Mouse (Mus musculus) retina, postnatal 1 day (tissue): ENCODE data around the gene Nxpe4.
"Not testable (repeated sequence)": the region's sequence is repeated elsewhere in the genome, so short reads cannot be mapped to it uniquely, and the experiment has no call there.

ENCODE experiments used
- DNase-seq: peaks from one replicate; pipeline ENCODE4 v3.0.0-alpha.2; 2012

Nxpe4 gene

DNA sequence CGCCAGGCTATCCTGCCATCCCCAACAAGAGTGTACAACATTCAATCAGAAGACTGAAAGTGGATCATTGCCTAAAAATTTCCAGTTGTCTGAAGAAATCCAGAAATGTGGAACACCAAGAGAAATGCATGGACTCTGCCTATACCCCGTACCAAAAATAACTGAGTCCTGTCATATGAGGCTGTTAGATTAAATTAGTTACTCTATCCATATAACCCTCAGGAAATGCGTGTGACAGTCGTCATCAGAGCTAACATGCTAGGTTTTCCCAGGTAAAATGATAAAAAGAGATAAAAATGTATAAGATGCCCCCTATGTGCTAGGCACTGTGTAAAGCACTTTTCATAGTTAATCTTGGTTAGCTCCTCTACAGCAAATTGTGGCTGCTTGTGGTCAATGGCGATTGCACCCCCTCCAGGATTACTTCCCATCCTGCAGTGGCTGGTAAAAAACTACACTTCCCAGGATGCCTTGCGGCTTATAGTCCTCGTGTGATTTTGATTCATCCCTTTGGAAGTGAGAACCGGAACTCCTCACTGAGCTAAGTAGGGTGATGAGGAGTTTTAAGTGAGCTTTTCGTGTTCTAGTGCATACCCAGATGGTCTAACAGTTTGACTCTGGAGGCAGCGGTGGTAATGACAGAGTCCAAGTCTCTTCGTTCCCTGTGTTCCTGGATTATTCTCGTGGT is at the start of gene Nxpe4:
Nxpe4 (plus strand) TSS at position 519 of the 688 bp plus-strand sequence.
- peak; percentile 94 for DNase-seq

DNA sequence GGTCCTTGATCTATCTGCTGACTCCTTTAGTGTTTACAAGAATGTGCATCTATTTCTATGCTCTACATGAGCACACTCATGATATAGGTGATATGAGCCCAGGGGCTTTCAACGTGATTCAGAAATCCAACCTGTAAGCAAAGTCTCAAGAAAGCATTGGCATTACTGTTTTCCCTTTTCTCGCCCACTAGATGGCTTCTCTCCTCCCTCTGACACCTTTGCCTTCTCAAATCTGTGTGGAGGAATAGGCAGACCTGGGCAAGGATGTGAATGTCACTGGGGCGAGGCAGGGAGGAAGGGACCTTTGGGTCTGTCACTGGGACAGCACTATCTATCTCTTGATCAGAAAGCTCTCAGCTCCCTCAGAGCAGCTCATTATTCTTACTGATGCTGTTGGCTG is 35.0 kb upstream of the Nxpe4 start:
- DNase-seq, result no peak

- DNase-seq, result peak; percentile 24
Observed at GRCm38 (mm10) chr9:48137507-48137906, 24.3 kb upstream of the Nxpe4 start.

DNA sequence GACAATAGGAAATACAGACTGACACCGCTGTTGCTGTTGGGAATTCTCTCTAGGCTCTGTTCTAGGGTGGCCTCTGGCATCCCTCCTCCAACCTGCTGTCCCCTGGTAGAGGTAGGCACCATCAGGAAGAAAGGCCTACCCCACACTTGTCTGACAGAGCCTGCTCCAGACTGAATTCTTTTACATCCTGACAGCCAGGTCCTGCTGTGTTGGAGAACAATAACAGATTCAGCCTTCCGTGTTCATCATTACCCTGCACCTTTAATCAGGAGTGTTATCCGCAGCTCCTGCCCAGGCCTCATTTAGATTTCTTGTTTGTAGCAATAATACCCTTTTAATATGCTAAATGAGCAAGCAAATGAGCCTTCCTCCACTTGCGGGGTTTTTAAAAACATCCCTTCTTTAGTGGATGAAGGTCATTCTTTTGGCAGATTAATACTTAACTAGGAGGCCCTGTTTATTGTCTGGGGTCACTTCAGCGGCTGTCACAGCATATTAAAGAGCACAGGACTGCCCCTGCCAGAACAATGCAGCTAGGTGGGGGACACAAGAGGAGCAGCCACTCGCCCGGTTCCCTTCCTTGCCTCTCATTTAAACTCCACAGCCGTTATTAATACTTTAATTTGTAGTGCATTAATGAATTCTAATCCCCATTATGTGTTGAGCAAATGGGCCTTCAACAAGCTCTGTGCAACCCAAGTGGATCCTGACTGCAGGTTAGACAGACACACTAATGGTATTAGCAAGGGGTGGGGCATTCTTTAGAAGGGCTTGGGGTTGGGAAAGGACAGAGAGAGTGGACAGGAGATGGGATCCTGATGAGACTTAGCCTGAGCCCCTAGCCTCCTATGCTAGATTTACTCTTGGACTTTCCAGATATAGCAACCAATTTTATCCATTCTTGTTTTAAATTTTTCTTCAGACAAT is 21.1 kb upstream of the Nxpe4 start:
- DNase-seq, result peak; percentile 89

GRCm38 (mm10) chr9:48142646-48143045 is 19.2 kb upstream of the Nxpe4 start:
- no peak for DNase-seq

- DNase-seq, result peak; percentile 66
Observed at GRCm38 (mm10) chr9:48146761-48147160, 15.1 kb upstream of the Nxpe4 start.

DNA sequence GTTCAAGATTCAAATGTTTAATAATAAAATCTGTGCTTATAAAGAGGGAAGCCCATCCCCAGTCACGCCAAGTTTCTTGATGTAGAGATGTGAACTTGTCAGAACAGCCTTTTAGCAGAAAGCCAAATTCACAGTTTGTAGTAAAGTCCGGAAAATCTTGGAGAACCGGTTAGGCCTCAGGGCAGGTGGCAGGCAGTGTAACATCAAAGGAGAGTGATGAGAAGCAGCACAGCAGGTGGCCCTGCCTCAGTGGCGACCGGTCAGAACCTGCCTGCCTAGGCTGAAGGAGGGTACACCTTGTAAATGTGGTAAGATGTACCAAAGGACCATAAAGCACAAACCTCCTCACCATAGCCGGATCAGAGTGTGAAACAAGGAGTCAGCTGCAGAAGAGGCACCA is 4.7 kb downstream of the Nxpe4 start:
- DNase-seq, result not testable (repeated sequence)

GRCm38 (mm10) chr9:48176764-48177163 is 14.9 kb downstream of the Nxpe4 start:
- peak; percentile 19 for DNase-seq

- no peak for DNase-seq
Observed at GRCm38 (mm10) chr9:48181300-48181699, 19.5 kb downstream of the Nxpe4 start.

- DNase-seq, result peak; percentile 77
Observed at GRCm38 (mm10) chr9:48182718-48183414, 21.0 kb downstream of the Nxpe4 start.

DNA sequence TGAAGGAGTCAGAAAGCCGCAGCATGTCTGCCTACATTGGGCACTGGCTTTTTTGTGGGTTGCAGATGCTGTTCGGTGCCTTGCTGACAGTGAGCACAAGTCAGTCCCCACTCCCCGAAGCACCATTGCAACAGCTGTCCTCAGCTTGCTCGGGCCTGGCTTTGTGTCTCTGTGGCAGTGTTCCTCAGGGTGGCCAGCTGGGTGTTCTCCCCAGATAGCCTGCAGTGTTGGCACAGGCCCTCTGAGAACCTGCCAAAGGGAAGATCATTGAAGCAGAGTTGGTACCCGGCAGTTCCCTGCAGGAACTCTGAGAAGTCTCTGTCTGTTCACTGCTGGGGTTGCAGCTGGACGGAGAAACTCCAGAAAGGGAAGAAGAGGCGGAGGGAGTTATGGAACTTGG is 22.5 kb downstream of the Nxpe4 start:
- peak; percentile 8 for DNase-seq

- DNase-seq, result no peak
Observed at GRCm38 (mm10) chr9:48188854-48189253, 27.0 kb downstream of the Nxpe4 start.

DNA sequence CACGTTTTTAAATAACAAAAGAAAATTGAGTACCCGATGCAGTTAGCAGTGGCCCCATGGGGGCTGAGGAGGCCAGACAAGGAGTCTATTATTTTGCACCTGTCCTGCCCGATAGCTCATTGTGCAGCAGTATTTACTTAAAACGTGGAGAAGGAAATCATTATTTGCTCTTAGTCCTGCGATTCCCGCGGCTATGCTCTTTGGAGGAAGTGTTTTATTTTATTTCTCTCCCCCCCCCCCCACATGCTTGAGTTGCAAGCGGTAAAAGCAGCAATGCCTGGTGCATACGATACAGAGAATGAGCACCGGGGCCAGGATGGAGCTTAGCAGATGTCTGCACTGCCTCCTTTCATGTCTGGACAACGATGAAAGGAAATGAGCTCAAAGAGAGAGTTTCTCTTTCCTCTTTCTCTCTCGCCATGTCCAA is 35.6 kb downstream of the Nxpe4 start:
- DNase-seq, result peak; percentile 10

DNA sequence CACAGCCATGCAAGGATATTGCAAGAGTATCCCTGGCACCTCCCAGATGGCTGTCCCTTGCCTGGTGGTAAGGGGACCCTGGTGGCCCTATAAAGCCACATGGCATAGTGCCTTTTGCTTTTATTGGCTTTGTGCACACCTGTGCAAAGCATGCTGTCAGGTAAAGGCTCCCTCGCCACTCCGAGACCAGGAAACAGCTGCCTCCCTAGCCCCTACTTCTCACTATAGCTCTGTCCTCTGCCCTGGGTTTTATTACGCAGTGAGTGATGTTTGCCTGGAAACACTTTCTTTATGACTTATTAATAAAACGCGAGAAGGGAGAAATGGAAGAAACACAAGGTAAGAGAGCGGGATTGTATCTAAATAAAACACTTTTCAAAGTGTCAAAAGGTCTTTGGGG is 49.1 kb downstream of the Nxpe4 start:
- DNase-seq, result no peak

- DNase-seq, result no peak
Observed at GRCm38 (mm10) chr9:48211912-48212311, 50.1 kb downstream of the Nxpe4 start.

DNA sequence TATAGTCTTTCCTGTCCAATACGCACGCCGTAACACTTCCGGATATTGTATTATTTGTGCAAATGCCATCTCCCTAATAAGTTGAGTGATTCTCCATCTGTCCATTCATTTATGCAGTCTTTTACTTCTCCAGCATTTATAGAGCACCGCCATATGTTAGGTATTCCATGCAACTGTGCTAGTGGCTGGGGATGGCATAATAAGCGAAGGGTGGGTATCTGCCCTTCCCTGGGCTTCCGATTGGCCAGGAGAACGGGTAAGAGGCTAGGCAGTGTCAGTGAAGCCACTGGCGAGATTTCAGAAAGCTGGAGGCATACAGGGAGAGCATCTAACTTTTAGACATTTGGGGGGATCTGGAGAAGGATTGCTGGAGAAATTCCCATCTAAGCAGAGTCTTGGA is 52.9 kb downstream of the Nxpe4 start:
- DNase-seq, result no peak

- DNase-seq, result no peak
Observed at GRCm38 (mm10) chr9:48216091-48217001, 54.5 kb downstream of the Nxpe4 start.

DNA sequence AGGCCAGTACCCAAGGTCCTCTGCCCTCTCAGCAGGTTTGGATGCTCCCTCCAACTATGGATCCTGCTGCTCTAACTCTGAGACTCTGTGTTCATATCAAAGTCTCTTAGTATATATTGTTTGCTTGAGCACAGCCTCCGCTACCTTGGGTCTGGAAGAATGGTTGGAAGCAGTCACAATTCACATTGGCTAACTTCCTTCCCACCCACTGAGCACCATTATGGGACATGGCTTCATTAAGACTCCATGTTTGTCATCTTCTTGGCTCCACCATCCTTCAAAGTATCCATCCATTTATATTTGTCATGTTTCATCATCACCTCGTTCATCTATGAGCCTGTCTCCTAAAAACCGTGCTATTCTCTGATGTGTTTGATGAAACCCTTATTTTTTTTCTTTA is 68.9 kb downstream of the Nxpe4 start:
- no peak for DNase-seq

DNA sequence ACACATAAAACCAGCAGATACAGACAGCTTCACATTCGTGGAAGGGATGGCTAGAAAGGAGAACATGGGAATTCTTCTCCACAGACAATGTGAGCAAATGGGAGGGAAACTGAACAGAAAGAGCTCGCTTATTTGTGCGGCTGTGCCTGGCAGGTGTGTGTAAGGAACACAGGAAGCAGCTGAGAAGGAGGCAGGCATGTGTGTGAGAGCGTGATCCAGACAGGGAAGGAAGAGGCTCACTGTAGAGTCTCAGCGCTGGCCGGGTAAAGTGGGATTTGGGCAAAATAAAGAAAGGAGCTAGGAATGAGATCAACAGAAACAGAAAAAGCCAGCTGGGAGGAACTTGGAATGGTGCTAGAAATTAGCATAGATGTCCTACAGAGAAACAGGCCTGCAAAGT is 74.6 kb downstream of the Nxpe4 start:
- no peak for DNase-seq

GRCm38 (mm10) chr9:48238153-48238755 is 76.4 kb downstream of the Nxpe4 start:
- DNase-seq, result no peak

DNA sequence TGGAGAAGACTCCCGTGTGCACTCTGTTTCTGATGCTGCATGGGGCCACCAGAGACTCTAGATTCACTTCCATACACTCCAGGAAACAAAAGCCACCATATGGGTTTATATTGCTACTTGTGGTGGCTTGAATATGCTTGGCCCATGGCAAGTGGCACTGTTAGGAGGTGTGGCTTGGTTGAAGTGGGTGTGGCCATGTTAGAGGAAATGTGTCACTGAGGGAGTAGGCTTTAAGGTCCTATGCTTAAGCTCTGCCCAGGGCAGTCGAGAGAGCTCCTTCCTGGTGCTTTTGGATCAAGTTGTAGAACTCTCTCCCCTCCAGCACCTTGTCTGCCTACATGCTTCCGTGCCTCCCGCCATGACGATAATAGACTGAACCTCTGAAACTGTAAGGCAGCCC is 77.6 kb downstream of the Nxpe4 start:
- no peak for DNase-seq

DNA sequence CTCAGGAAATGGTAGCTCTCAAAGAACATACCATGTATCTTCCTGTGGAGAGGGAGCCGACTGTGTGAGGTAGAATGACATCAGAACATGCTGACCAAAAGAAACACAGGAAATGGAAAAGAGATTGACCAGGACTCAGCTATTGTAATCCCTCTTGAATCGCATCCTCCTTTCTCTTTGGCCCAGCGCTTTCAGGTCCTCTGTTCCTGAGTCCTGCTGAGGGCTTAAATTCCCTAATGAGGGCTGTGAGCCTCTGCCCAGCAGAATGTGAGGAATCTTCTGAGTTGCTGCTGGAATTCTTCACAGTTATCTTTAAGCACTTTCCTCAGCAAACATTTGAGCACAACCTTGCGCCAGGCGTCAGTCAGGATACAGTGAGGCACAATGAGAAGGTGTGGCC is 78.6 kb downstream of the Nxpe4 start:
- no peak for DNase-seq
